Mouse (Mus musculus): Measurements from ENCODE around the gene Rbfox2.

Rbfox2 gene

GRCm38 (mm10) chr15:77234296-77234695 is 72.5 kb downstream of the Rbfox2 start:
- DNase-seq (ENCODE audit: low spot score in 2 of 2), result no peak

GRCm38 (mm10) chr15:77230144-77230543 is 76.7 kb downstream of the Rbfox2 start:
- no peak for DNase-seq (ENCODE audit: low spot score in 2 of 2)

GRCm38 (mm10) chr15:77226831-77227354 is 79.9 kb downstream of the Rbfox2 start:
- no peak for DNase-seq (ENCODE audit: low spot score in 2 of 2)

GRCm38 (mm10) chr15:77225858-77226257 is 80.9 kb downstream of the Rbfox2 start:
- DNase-seq (ENCODE audit: low spot score in 2 of 2), result no peak

- no peak for DNase-seq (ENCODE audit: low spot score in 2 of 2)
These were observed 81.5 kb downstream of the Rbfox2 start for GRCm38 (mm10) chr15:77225274-77225673.

GRCm38 (mm10) chr15:77220833-77221232 is 86.0 kb downstream of the Rbfox2 start:
- no peak for DNase-seq (ENCODE audit: low spot score in 2 of 2)

- DNase-seq (ENCODE audit: low spot score in 2 of 2), result no peak
These were observed 86.7 kb downstream of the Rbfox2 start for GRCm38 (mm10) chr15:77220137-77220536.

- no peak for DNase-seq (ENCODE audit: low spot score in 2 of 2)
These were observed 87.2 kb downstream of the Rbfox2 start for GRCm38 (mm10) chr15:77219571-77219970.

- DNase-seq (ENCODE audit: low spot score in 2 of 2), result no peak
These were observed 88.8 kb downstream of the Rbfox2 start for GRCm38 (mm10) chr15:77218007-77218406.

- DNase-seq (ENCODE audit: low spot score in 2 of 2), result no peak
These were observed 89.3 kb downstream of the Rbfox2 start for GRCm38 (mm10) chr15:77217523-77217922.

GRCm38 (mm10) chr15:77216704-77217103 is 90.1 kb downstream of the Rbfox2 start:
- no peak for DNase-seq (ENCODE audit: low spot score in 2 of 2)

- DNase-seq (ENCODE audit: low spot score in 2 of 2), result no peak
These were observed 91.5 kb downstream of the Rbfox2 start for GRCm38 (mm10) chr15:77215178-77215800.

GRCm38 (mm10) chr15:77214410-77215107 is 92.2 kb downstream of the Rbfox2 start:
- DNase-seq (ENCODE audit: low spot score in 2 of 2), result no peak

GRCm38 (mm10) chr15:77213829-77214228 is 93.0 kb downstream of the Rbfox2 start:
- DNase-seq (ENCODE audit: low spot score in 2 of 2), result no peak

GRCm38 (mm10) chr15:77212818-77213217 is 94.0 kb downstream of the Rbfox2 start:
- DNase-seq (ENCODE audit: low spot score in 2 of 2), result no peak

GRCm38 (mm10) chr15:77212217-77212757 is 94.5 kb downstream of the Rbfox2 start:
- no peak for DNase-seq (ENCODE audit: low spot score in 2 of 2)

- DNase-seq (ENCODE audit: low spot score in 2 of 2), result no peak
These were observed 99.8 kb downstream of the Rbfox2 start for GRCm38 (mm10) chr15:77206996-77207395.

GRCm38 (mm10) chr15:77204951-77205350 is 101.9 kb downstream of the Rbfox2 start:
- DNase-seq (ENCODE audit: low spot score in 2 of 2), result no peak

GRCm38 (mm10) chr15:77203255-77203981 is 103.4 kb downstream of the Rbfox2 start:
- DNase-seq (ENCODE audit: low spot score in 2 of 2), result no peak

- DNase-seq (ENCODE audit: low spot score in 2 of 2), result no peak
These were observed 103.9 kb downstream of the Rbfox2 start for GRCm38 (mm10) chr15:77202881-77203254.

- no peak for DNase-seq (ENCODE audit: low spot score in 2 of 2)
These were observed 104.6 kb downstream of the Rbfox2 start for GRCm38 (mm10) chr15:77202223-77202622.

- DNase-seq (ENCODE audit: low spot score in 2 of 2), result no peak
These were observed 110.0 kb downstream of the Rbfox2 start for GRCm38 (mm10) chr15:77196827-77197226.

Measured in spleen, postnatal 4 days (tissue).